Mouse (Mus musculus): Measurements from ENCODE around the gene Stk11.

Gene Stk11

DNA sequence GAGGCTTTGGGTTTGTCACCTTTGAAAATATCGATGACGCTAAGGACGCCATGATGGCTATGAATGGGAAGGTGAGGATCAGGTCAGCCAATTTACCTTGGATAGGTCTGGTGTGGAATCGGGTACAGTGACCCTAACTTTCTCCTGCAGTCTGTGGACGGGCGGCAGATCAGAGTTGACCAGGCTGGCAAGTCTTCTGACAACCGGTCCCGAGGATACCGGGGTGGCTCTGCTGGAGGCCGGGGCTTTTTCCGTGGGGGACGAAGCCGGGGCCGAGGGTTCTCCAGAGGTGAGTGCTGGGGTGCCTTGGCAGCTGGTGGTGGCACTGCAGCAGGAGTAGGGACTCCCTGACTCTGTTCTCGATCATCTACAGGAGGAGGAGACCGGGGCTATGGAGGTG lies 54.4 kb downstream of the Stk11 start:
- DNase-seq (ENCODE audit: low read depth, low spot score), result no peak

DNA sequence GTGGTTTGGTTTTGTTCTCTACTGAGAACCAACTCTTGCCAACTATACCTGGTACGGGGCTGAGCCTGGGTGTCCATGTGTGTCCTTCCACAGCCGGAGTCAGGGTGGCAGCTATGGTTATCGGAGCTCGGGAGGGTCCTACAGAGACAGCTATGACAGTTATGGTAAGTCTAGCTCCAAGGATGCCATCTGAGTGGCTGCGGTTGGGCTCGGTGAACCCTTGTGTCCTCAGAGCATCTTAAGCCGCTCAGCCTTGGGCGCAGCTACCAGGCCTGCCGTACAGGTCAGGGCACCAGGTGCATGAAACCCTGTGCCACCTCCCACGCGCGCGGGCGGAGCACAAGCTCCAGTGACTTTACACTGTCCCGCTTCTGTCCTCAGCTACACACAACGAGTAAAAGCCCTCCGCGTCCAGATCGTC lies 55.0 kb downstream of the Stk11 start:
- no peak for DNase-seq (ENCODE audit: low read depth, low spot score)

DNA sequence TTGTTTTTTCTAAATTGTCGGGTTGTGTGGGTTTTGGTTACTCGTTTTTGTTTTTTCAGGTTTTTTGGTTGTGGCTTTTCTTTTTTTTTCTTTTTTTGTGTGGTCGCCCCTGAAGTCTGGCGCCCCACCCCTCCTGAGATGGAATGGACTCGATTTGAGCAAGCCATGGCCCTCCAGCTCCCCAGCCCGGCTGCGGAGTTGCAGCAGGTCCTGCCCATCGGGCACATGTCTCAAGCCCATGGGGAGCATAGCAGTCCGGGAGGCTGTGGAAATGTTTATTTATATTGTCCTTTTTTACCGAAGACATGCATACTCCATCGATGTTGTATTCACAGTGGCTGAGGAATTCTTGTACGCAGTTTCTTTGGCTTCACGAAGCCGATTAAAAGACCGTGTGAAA lies 55.6 kb downstream of the Stk11 start:
- no peak for DNase-seq (ENCODE audit: low read depth, low spot score)

DNA sequence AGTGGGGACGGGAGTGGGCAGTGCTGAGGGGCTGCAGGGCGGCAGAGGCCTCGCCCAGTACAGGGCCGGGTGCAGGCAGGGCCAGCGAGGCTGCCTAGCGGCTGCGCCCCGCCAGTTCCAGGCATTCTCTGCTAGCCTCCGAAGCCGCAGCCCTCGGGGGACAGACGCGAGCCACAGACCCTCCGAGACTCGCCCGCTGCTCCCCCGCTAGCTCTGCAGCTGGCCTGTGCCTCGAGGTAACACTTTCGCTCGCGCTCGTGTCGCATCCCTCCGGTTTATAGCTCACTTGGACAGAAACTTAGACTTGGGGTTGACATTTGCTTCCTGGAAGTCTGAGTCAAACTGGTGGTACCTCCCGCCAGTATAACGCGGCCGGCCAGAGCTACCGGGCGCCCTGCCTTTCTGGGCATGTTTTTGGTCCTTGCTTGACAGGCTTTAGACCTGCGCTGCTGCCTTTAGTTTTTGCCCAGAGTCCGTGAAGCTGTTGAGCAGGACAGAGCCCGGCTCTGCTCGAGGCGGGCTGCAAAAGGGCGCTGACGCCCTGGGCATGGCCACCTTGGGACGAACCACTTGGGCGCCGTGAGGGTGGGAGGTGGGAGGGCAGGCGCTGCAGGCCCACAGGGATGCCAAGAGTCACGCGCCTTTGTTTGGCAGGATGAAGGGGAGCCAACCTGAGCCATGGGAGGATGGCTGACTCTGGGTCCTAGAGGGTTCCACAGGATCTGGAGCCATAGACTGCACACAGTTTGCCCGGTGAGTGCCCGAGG lies 56.3 kb downstream of the Stk11 start:
- no peak for DNase-seq (ENCODE audit: low read depth, low spot score)

DNA sequence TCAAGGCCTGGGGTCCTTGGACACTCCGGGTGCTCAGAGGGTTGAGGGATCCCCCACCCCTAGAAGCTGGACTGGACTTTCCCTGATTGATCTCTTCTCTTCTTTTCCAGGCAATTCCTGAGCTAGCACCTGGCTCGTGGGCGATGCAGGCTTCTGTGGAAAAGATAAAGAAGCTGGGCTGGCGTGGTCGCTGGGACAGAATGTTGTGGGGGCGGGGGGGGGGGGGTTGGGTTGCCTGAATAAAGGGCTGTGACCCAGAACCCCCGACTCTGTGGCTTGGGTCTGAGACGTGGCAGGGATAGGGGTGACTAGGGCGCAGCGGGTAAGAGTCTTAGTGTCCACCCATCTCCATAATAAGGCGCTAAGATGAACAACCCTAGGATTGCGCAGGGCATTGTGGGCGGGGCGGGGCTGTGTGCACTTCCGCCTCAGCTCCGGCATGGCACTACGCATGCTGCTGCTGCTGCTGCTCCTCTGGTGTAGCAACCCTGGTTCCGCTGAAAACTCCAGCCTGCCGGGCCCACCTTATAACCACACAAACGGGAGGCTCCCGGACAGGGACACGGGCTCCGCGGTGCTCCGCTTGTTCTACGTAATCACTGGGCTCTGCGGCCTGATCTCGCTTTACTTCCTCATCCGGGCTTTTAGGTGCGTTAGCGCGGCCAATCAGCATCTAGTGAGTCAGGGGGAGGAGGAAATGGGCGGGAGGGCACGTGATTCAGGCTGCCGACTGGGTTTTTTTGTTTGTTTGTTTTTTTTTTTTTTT lies 57.1 kb downstream of the Stk11 start, which contains the start of gene 1600002K03Rik:
Gene 1600002K03Rik (plus strand): TSS at position 418 of the 766 bp plus-strand sequence.
- peak; percentile 91 for DNase-seq (ENCODE audit: low read depth, low spot score)

DNA sequence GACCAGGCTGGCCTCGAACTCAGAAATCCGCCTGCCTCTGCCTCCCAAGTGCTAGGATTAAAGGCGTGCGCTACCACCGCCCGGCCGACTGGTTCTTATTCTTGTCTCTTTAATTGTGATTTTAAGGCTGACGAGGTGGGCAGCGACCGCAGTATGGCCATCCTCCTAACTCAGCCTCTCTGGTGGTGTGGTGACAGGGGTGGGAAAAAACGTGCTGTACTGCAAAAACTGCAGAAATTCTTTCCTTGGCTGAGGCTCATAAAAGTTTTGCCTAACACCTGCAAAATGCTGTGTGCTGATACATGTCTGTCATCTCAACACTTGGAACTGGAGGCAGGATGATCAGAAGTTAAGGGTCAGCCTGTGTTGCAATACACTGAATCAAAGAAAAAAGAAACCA lies 57.8 kb downstream of the Stk11 start:
- no peak for DNase-seq (ENCODE audit: low read depth, low spot score)

DNA sequence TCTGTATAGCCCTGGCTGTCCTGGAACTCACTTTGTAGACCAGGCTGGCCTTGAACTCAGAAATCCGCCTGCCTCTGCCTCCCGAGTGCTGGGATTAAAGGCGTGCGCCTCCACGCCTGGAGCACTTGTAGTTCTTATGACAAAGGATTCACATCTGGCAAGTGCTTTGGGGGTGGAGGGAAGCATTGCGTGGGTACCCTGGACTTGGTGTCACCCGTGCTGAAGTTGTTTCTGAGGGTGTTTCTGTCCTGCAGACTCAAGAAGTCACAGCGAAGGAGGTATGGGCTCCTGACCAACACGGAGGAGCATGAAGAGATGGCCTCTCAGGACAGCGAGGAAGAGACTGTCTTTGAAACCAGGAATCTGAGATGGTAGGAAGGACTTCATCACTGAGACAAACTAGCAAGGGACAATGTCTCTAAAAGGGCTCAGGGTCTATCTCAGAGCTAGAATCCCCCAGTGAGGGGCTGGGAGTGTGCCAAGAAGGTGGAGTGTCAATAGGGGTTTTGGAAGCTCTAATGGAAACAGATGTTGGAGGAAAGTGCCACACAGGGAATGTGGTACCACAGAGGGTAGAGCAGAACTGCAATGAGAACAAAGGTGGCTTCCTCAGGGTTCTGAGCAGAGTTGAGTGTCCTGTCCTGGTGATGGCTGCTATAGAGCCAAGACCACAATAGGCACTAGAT lies 58.5 kb downstream of the Stk11 start:
- DNase-seq (ENCODE audit: low read depth, low spot score), result no peak

DNA sequence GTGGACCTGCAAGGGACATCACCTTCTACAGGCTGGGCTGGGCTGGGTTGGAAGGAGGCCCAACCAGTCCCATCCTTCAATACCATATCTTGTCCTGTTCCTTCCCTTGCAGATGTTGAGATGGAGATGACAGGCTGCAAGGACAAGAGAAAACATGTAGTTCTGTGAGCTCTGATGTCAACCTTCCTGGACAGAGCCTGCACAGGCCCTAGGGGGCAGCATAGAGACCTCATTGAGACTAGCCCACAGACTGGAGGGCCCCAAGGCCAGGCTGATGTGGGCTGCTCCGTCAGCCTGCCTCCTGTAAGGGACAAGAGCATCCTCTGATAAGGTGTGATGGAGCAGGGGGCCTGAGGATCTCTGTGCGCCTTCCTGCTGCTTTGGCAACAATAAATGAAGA lies 59.1 kb downstream of the Stk11 start:
- DNase-seq (ENCODE audit: low read depth, low spot score), result peak; percentile 67

DNA sequence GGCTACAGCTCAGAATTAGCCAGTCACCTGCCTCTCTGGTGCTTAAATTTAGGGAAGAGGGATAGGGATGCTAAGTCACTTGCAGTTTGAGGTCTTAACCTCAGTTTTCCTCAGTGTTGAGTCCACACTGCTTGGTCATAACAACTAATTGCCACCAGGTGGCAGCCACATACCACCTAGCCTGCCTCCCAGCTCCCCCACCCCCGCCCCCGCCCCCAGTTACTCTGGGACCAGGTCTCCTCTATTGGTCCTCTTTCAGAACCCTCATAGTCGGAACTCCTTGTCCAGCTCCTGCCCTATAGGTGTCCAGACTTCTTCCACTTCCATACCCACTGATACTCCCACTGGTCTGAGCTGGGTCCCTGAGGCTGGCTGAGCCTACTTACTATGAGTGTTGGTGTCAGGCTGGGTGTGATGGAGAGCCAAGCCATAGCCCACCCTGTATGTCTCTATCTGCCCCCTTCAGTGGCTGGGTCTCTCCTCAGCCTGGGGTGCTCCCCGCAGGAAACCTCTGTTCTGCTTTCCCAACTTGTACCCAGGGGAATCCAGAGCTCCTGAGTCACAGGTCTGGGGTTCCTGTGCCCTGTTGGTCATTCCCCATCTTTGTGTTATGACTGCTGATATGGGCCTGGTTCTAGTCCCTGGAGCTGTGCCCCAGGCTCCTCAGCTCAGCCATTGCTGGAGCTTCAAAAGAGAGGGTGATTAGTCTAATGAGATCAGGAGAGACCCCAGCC lies 60.1 kb downstream of the Stk11 start:
- peak; percentile 74 for DNase-seq (ENCODE audit: low read depth, low spot score)

DNA sequence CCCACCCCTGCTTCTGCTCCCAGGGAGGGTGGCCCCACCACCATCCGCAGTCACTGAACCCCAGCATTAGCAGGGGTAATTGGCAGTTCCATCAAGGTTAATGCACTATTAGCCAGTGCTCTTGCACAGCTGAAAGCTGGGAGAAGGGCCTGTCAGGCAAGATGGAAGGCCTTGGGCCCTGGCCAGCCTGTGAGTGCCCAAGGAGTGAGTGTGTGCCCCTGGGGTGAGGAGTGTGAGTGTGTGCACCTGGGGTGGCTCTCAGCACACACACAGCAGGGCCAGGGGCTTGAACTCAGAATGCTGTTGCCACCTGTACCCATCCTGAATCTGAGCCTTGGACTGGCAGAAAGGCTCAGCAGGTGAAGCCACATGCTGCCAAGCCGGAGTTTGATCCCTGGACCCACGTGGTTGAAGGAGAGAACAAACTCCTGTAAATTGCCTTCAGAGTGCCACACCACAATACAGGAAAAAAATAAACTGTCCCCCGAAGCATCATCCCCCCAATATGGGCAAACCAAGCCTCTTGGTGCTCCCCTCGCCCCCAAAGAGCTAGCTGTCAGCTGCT lies 60.7 kb downstream of the Stk11 start:
- no peak for DNase-seq (ENCODE audit: low read depth, low spot score)

DNA sequence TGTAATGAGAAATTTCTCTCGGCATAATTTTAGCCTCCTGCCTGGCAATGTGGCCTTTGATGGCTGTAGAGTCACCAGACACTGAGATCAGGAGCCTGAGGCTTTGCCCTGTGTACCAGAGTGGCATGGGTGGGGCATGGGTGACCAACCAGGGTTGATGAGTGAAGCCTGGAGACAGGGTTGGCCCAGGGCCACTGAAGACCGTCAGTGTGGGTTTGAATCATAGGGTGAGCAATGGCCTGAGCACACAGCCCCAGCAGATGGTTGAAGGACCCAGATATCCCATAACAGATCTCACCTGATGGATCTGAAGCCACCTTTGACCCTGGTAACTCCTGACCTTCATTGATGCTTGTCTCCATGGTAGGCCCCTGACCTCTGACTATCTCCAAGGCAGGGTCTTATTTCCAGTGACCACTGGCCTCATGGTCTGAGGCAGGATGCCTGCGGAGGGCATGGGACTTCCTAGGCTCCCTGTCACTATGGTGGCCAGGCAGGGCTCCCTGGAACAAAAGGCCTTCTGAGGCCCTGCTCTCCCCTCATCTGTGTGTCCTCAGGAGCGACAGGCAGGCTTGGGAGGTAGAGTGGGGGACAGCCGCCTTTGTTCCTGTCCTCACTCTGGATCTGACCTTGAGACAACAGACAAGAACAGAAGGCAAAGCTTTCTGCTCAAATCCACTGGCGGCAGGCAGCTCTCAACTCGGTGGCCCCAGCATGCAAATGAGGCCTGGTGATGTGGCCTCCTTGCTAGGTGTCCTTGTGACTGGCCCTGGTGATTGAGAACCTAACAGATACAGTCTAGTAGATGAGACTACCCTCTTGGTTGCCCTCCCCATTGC lies 62.1 kb downstream of the Stk11 start:
- no peak for DNase-seq (ENCODE audit: low read depth, low spot score)

DNA sequence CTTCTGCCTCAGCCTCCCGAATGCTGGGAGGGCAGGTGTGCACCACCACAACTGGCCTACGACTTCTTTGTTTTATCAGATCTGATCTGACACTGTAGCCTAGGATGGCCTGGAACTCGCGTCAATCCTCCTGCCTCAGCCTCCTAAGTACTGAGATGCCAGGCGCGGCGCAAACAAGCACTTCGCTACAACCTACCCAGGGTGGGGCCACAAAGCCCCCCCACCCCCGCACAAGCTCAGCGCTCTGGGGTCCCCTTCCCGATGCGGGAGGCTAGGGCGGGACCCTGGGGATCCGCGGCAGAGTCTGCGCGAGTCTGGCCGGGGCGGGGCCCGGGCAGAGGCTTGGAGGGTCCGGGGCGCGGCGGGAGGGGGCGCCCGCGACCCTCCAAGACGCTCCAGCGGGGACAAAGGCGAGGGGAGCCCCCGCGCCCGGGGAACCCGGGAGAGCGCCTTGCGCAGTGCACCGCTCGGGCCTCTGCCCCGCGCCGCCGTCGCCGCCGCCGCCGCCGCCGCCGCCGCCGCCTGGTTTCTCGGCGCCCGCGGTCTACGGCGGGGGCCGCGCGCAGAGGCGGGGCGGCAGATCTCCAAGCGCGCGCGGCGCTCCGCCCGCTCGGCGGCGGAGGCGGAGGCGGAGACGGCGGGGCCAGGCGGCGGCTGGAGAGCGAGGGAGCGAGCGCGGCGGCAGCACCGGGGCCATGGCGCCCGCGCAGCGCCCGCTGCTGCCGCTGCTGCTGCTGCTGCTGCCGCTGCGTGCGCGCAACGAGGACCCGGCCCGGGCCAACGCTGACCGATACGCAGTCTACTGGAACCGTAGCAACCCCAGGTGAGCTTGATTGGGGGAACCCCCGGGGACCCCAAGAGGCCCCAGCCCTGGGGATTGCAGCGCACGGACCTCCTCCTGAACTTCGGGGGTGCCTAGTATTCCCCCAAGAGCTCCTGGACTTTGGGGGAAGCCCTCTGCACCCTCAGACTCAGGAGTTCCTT lies 63.8 kb downstream of the Stk11 start, which contains the start of gene Efna2:
Gene Efna2 (plus strand): TSS at position 415 of the 984 bp plus-strand sequence.
- DNase-seq (ENCODE audit: low read depth, low spot score), result peak; percentile 60

Data from mesoderm, embryonic 11.5 days (tissue).